Mouse (Mus musculus) midbrain, embryonic 12.5 days (tissue): ENCODE measurements at regions not wholly inside any gene's neighbourhood (a gene's known extent, or its start where the extent isn't known, plus 50 kb on each side); places are given as distances from the start of the nearest gene placed in this dataset.

Experiments
- ATAC-seq: fragments of 200-750 bp; cut with Nextera tagmentation; 2 replicates; pipeline ENCODE4 v1.8.0; 2017; ENCODE audit warnings: low read depth, moderate TSS enrichment, moderate library complexity; ENCODE audit not compliant: low FRiP score
- H3K27ac ChIP-seq: fragments of 300-500 bp; sonication (generic); replicated peaks from 2 replicates; pipeline ENCODE4 v1.5.1; 2016; ENCODE audit warnings: mild to moderate bottlenecking
- H3K27me3 ChIP-seq: fragments of 300-500 bp; sonication (generic); 2 replicates; pipeline ENCODE4 v1.6.1; 2016; ENCODE audit warnings: mild to moderate bottlenecking
- H3K36me3 ChIP-seq: fragments of 300-500 bp; sonication (generic); 2 replicates; pipeline ENCODE4 v1.6.1; 2016
- H3K4me1 ChIP-seq: fragments of 300-500 bp; sonication (generic); 2 replicates; pipeline ENCODE4 v1.6.1; 2016
- H3K4me2 ChIP-seq: fragments of 300-500 bp; sonication (generic); replicated peaks from 2 replicates; pipeline ENCODE4 v1.6.1; 2016; ENCODE audit warnings: mild to moderate bottlenecking, moderate library complexity
- H3K4me3 ChIP-seq: fragments of 300-500 bp; sonication (generic); 2 replicates; pipeline ENCODE4 v1.5.1; 2016; ENCODE audit warnings: mild to moderate bottlenecking
- H3K9ac ChIP-seq: fragments of 300-500 bp; sonication (generic); replicated peaks from 2 replicates; pipeline ENCODE4 v1.6.1; 2016; ENCODE audit warnings: mild to moderate bottlenecking, moderate library complexity
- H3K9me3 ChIP-seq: fragments of 300-500 bp; sonication (generic); 2 replicates; pipeline ENCODE4 v1.6.1; 2016; ENCODE audit warnings: mild to moderate bottlenecking
- WGBS: fragments of 180-500 bp; shearing (Covaris S2); methylation state at CpG from one replicate; pipeline ENCODE4 v1.1.7; 2016; 5-methylcytosine and 5-hydroxymethylcytosine counted together

GRCm38 (mm10) chr1:186354072-186354471 lies 237.0 kb upstream of the Lyplal1 start:
- Histone ChIP-seq H3K4me2 (no peak overlapping the region), H3K9ac (no peak overlapping the region), H3K4me1 (no peaks in the 10 kb centered on the region), H3K27ac (no peak overlapping the region), H3K4me3 (no peak overlapping the region), H3K9me3 (peaks cover 8% of the 10 kb centered on the region; the same call in 1 of the 2 replicates), H3K27me3 (no peaks in the 10 kb centered on the region), H3K36me3 (no peaks in the 10 kb centered on the region)
- ATAC-seq: no peak

- Histone ChIP-seq H3K4me1 (no peaks in the 10 kb centered on the region), H3K27me3 (no peaks in the 10 kb centered on the region), H3K9ac (no peak overlapping the region), H3K4me3 (no peak overlapping the region), H3K9me3 (peaks cover 8% of the 10 kb centered on the region; the same call in 1 of the 2 replicates), H3K36me3 (no peaks in the 10 kb centered on the region), H3K27ac (no peak overlapping the region), H3K4me2 (no peak overlapping the region)
- no peak for ATAC-seq
- 80% methylated on average over 4 of the region's 4 CpGs for WGBS
These were observed 233.3 kb upstream of the Lyplal1 start for GRCm38 (mm10) chr1:186350381-186350780.

GRCm38 (mm10) chr1:186349966-186350365 lies 232.9 kb upstream of the Lyplal1 start:
- no peak overlapping the region for H3K4me3 ChIP-seq
- H3K4me1 ChIP-seq: no peaks in the 10 kb centered on the region
- H3K36me3 ChIP-seq: no peaks in the 10 kb centered on the region
- no peak overlapping the region for H3K9ac ChIP-seq
- WGBS: 80% methylated on average over 2 of the region's 2 CpGs
- H3K4me2 ChIP-seq: no peak overlapping the region
- H3K27me3 ChIP-seq: no peaks in the 10 kb centered on the region
- H3K9me3 ChIP-seq: peaks cover 8% of the 10 kb centered on the region; the same call in 1 of the 2 replicates
- ATAC-seq: no peak
- no peak overlapping the region for H3K27ac ChIP-seq

DNA sequence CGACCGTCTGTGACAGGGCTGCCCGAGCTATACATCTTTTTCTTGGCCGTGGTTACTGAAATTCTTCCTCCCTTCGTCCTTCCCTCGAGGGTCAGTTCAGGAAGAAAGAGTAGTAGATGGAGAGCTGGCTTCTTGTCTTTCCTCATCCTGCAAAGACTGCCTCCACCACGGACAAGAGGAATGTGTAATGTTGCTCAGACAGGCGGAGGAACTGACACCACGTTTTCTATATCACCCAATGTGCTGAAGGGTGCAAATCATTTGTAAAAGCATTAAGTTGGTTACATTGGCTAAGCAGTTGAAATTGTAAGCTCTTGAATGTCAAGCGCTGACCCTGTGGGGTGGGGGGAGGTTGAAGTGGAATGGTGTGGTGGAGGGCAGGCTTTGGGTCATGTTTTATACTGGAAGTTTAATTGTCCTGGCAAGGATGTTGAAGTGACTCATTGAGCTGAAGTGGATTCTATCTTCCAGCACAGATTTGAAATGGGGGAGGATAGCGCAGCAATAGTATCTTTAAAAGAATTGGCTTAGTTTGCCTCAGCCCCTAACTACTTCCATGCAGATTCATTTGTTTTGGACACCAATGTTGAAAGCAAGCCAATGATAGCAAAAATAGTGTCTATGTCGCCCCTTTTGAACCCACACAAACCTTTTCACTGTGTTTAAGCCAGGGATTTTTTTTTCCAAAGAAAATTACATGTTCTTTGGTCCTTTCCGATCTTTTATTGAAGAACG lies 230.5 kb upstream of the Lyplal1 start:
- Histone ChIP-seq H3K4me3 (no peak overlapping the region), H3K9ac (no peak overlapping the region), H3K4me1 (no peaks in the 10 kb centered on the region), H3K9me3 (peaks cover 7% of the 10 kb centered on the region; the same call in 1 of the 2 replicates), H3K27me3 (no peaks in the 10 kb centered on the region), H3K4me2 (no peak overlapping the region), H3K27ac (no peak overlapping the region), H3K36me3 (no peaks in the 10 kb centered on the region)
- no peak for ATAC-seq
- WGBS: 85% methylated on average over 14 of the region's 14 CpGs

DNA sequence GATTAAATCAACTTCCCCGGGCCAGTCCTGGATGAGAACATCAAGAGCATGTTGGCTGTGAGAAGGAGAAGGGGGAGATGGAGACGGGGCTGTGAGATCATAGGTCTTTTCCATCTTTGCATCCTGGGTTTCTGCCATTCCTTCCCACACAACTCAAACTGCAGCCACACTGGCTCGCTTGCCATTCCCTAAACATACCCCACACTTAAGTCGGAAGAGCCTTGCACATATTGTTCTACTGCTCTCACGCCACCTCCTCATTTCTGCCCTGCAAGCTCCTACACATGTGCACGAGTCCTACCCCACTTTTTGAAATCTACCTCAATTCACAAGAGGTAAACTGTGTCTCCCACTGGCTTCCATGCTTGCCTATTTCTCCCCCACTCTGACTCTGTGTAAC lies 228.3 kb upstream of the Lyplal1 start:
- Histone ChIP-seq H3K27ac (no peak overlapping the region), H3K36me3 (no peaks in the 10 kb centered on the region), H3K4me2 (no peak overlapping the region), H3K9ac (no peak overlapping the region), H3K9me3 (no peaks in the 10 kb centered on the region), H3K4me1 (no peaks in the 10 kb centered on the region), H3K4me3 (no peak overlapping the region), H3K27me3 (no peaks in the 10 kb centered on the region)
- 87% methylated on average over 6 of the region's 6 CpGs for WGBS
- ATAC-seq: no peak

- no peak overlapping the region for H3K4me2 ChIP-seq
- 33% methylated on average over 2 of the region's 2 CpGs for WGBS
- no peak for ATAC-seq
These were observed 225.9 kb upstream of the Lyplal1 start for GRCm38 (mm10) chr1:186342931-186343506.

GRCm38 (mm10) chr1:186342391-186342790 lies 225.3 kb upstream of the Lyplal1 start:
- Histone ChIP-seq H3K4me2 (no peak overlapping the region), H3K4me1 (no peaks in the 10 kb centered on the region), H3K4me3 (no peak overlapping the region), H3K36me3 (no peaks in the 10 kb centered on the region), H3K9me3 (no peaks in the 10 kb centered on the region), H3K9ac (no peak overlapping the region), H3K27me3 (no peaks in the 10 kb centered on the region), H3K27ac (no peak overlapping the region)
- no peak for ATAC-seq
- WGBS: 83% methylated on average over 1 of the region's 1 CpGs

More at GRCm38 (mm10) chr1:186342931-186343506, 225.9 kb upstream of the Lyplal1 start:
- Histone ChIP-seq H3K9me3 (no peaks in the 10 kb centered on the region), H3K27ac (no peak overlapping the region), H3K27me3 (no peaks in the 10 kb centered on the region), H3K4me1 (no peaks in the 10 kb centered on the region), H3K9ac (no peak overlapping the region), H3K4me3 (no peak overlapping the region), H3K36me3 (no peaks in the 10 kb centered on the region)

DNA sequence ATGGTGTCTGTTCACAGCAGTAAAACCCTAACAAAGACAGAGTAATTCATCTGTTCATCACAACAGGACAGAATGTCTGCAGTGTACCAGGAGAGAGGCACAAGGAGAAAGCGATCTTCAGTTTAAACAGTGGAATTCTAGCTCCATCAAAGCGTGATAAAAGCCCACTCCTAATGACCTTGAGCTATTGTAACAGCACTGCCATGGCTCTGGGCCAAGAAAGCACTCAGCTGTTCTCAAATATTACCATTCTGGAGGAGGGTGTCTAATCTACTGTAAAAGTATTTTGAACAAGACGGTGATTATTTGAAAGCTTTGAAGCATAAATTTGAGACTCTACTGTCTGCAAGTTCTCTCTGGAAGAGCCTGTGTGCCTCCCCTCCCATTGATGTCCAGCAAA lies 224.8 kb upstream of the Lyplal1 start:
- H3K4me1 ChIP-seq: no peaks in the 10 kb centered on the region
- 92% methylated on average over 3 of the region's 3 CpGs for WGBS
- no peak overlapping the region for H3K4me3 ChIP-seq
- no peaks in the 10 kb centered on the region for H3K36me3 ChIP-seq
- H3K27me3 ChIP-seq: no peaks in the 10 kb centered on the region
- H3K4me2 ChIP-seq: no peak overlapping the region
- H3K27ac ChIP-seq: no peak overlapping the region
- ATAC-seq: no peak
- no peak overlapping the region for H3K9ac ChIP-seq
- no peaks in the 10 kb centered on the region for H3K9me3 ChIP-seq

- H3K4me3 ChIP-seq: no peak overlapping the region
- no peaks in the 10 kb centered on the region for H3K36me3 ChIP-seq
- 85% methylated on average over 3 of the region's 3 CpGs for WGBS
- H3K4me2 ChIP-seq: no peak overlapping the region
- H3K27me3 ChIP-seq: no peaks in the 10 kb centered on the region
- no peaks in the 10 kb centered on the region for H3K9me3 ChIP-seq
- H3K4me1 ChIP-seq: no peaks in the 10 kb centered on the region
- no peak for ATAC-seq
- no peak overlapping the region for H3K9ac ChIP-seq
- no peak overlapping the region for H3K27ac ChIP-seq
These were observed 223.6 kb upstream of the Lyplal1 start for GRCm38 (mm10) chr1:186340701-186341100.

DNA sequence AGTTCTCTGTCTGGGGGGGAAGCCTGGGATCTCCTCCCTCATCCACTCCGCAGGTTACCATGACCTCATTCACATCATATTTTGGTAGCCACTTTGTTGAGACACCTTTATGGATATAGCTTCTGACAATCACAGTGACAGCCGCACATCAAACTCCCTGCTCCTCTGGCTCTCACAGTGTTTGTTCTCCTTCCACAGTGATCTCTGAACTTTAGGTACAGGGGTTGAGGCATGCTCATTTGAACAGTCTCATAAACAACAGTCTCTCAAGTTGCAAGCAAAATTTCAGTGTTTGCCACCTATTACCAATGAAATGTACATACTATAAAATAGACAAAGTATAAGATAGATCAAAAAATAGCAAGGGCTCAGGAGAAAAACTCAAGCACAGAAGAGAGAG lies 200.2 kb upstream of the Lyplal1 start:
- ATAC-seq: no peak
- 90% methylated on average over 2 of the region's 2 CpGs for WGBS
- no peaks in the 10 kb centered on the region for H3K36me3 ChIP-seq
- no peak overlapping the region for H3K9ac ChIP-seq
- H3K4me3 ChIP-seq: no peak overlapping the region
- H3K9me3 ChIP-seq: no peaks in the 10 kb centered on the region
- no peaks in the 10 kb centered on the region for H3K4me1 ChIP-seq
- no peak overlapping the region for H3K27ac ChIP-seq
- H3K27me3 ChIP-seq: no peaks in the 10 kb centered on the region
- no peak overlapping the region for H3K4me2 ChIP-seq

GRCm38 (mm10) chr1:186314180-186314579 lies 197.1 kb upstream of the Lyplal1 start:
- WGBS: 86% methylated on average over 4 of the region's 4 CpGs
- no peak for ATAC-seq

DNA sequence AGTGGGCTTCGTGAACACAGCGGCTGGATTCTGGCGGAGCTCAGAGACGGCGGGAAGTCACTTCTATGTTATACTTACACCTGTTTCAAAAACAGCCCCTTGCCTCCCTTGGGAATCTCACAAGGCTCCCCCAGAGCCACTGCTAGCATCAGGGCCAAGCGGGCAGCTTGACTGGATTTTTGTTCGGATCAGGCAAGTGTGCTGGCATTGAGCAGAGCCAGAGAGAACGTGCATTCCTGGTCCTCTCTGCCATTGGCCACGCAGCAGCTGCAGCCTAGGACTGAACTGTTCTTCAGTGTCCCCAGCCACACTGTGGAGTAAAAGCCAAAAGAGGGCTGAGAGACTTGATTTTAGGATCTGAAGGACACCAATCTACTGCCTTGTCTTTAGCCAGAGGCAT lies 195.6 kb upstream of the Lyplal1 start:
- 93% methylated on average over 9 of the region's 9 CpGs for WGBS
- H3K4me3 ChIP-seq: no peak overlapping the region

More at GRCm38 (mm10) chr1:186314180-186314579, 197.1 kb upstream of the Lyplal1 start:
- Histone ChIP-seq H3K36me3 (no peaks in the 10 kb centered on the region), H3K27me3 (no peaks in the 10 kb centered on the region), H3K4me3 (no peak overlapping the region), H3K27ac (no peak overlapping the region), H3K9me3 (no peaks in the 10 kb centered on the region), H3K9ac (no peak overlapping the region), H3K4me1 (no peaks in the 10 kb centered on the region), H3K4me2 (no peak overlapping the region)

More for the DNA sequence above, 195.6 kb upstream of the Lyplal1 start:
- no peak for ATAC-seq
- Histone ChIP-seq H3K27me3 (no peaks in the 10 kb centered on the region), H3K4me1 (no peaks in the 10 kb centered on the region), H3K36me3 (no peaks in the 10 kb centered on the region), H3K9me3 (no peaks in the 10 kb centered on the region), H3K27ac (no peak overlapping the region), H3K9ac (no peak overlapping the region), H3K4me2 (no peak overlapping the region)
